Mouse (Mus musculus) kidney, adult 18-20 months (tissue): Measurements from ENCODE around the gene Med17.
"Not testable (repeated sequence)": the region's sequence is repeated elsewhere in the genome, so short reads cannot be mapped to it uniquely, and the experiment has no call there.

ENCODE experiments used
- DNase-seq: peaks from one replicate; pipeline ENCODE4 v3.0.0; 2021

Med17 gene

GRCm38 (mm10) chr9:15279649-15280490 is at the start of gene Med17:
TSS of gene Med17 (minus strand) at chr9:15279931.
- peak; percentile 93 for DNase-seq

DNA sequence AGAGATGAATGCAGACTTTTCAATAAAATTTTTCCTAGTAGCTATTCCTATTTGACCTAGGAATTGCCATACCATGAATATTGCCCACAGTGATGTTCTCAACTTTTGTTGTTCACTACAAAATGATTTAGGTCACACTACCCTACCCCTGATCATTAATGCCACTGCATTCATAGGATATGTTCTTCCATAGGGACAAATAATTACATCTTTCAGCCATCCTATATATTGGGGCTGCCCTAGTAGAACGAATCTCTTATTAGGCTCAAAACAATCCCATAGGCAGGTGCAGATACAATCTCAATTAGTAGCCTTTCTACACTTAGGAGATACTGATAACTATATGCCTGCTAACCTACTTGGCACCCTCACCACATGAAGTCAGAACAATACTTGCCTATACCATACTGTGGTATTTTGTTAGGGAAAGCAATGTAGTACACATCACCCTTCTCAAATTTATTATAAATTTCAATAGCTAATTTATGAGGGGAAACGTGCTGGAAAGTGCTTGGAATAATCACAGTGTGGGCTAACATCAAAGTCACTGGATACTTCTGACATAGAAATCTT is 38.5 kb upstream of the Med17 start:
- no peak for DNase-seq

DNA sequence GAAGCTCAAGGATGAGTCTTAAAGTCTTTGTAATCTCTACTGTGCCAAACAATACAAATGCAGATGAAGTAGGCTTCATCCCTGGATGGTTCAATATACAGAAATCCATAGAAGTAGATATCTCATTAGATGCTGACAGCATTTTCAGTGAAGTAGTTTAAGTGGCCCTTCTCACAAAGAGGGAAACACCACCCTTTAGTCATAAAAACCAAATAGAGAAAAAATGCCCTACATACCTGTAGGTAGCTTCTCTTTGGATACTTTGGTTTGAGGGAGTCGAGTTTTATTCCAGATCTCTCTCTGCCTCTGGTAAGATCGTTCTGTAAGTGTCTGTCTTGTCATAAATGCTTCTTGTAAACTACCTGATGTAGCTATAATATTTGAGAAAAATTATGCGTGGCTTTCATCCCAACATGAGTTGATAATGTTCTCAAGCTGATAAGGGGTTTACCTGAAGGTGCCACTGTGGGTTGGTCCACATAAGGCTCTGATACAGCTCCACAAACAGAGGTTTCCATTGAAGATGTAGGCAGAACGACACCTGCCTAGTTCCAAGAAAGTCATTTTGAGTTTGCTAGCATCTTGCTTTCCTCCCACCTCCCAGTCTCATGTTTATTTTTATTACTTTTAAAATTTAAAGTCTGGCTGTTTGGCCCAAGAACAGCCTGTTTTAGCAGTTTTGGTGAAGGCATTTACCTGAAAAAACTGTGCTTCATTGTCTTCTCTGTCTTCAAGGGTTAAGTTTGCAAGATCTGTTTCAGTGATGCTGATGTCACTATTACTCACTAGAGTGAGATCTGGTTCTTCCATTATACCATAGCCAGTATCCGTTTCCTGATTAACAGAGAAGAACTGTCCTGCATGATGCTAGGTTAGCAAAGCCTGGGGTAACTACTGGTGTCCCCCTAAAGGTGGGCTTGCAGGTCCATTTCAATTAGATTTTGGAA is 37.8 kb upstream of the Med17 start:
- no peak for DNase-seq

- not testable (repeated sequence) for DNase-seq
Measured at GRCm38 (mm10) chr9:15316296-15316695, 36.6 kb upstream of the Med17 start.

DNA sequence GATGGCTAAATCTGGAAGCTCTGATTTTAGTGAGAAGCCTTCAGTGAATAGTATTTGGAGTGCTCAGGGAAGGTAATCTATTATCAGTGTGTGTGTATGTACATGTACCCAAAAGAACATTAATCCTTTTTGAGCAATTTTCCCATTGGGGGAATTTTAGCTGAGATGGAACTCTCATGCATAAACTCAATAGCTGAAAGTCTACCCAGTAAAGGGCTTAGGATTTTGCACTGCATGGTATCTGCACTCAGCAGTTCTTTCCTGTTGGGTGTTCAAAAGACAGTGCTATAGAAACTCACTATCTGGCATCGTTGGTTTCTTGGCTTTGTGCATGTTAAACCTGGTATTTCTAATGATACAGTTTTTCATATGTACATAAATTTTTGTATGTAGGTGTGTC is 34.9 kb upstream of the Med17 start:
- no peak for DNase-seq

- no peak for DNase-seq
Measured at GRCm38 (mm10) chr9:15313633-15314032, 33.9 kb upstream of the Med17 start.

GRCm38 (mm10) chr9:15312054-15312735 is 32.5 kb upstream of the Med17 start:
- DNase-seq: no peak

- no peak for DNase-seq
Measured at GRCm38 (mm10) chr9:15310179-15310578, 30.4 kb upstream of the Med17 start.

DNA sequence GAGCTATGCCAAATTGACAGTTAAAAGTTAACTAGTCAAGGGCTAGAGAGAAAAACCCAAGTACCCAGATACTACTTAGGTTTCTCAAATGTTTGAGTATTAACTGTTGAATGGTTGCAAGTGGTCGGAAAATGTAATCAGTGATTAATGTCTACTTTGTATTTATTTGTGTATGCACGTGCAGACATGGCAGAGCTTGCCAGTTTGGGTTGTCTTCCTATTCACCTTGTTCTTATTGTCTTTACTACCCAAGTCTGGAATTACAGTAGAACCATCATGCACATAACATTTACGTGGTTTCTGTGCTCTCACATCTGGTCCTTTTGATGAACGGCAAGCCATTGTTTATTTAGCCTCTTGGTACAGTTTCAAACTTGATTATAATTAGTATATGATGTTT is 29.7 kb upstream of the Med17 start:
- no peak for DNase-seq

DNA sequence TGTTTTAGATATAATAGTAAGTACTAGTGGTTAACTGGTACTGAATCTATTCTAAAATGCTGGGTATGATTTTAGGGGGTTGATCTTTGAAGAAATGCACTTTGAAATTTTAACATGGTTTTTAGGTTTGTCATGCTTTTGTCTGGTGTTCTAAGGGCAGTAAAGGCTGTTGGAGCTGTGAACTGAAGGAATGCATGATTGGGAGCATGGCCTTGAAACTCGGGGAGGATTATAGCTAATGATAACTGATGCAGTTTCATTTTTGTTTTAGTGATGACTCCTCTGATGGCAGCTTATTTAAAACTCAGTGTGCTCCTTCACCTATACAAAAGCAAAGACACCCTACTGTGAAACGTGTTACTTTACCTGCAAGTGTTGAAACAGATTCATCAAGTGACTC is 28.5 kb upstream of the Med17 start:
- DNase-seq: no peak

GRCm38 (mm10) chr9:15307257-15307656 is 27.5 kb upstream of the Med17 start:
- no peak for DNase-seq

GRCm38 (mm10) chr9:15306398-15307119 is 26.8 kb upstream of the Med17 start, which contains the start of gene 4931406C07Rik:
TSS of gene 4931406C07Rik (minus strand) at chr9:15306448.
- DNase-seq: no peak

- DNase-seq: peak; percentile 99
Measured at GRCm38 (mm10) chr9:15305503-15306397, 26.0 kb upstream of the Med17 start, which contains the start of gene Taf1d. TSS of gene Taf1d (plus strand) at chr9:15306214.

DNA sequence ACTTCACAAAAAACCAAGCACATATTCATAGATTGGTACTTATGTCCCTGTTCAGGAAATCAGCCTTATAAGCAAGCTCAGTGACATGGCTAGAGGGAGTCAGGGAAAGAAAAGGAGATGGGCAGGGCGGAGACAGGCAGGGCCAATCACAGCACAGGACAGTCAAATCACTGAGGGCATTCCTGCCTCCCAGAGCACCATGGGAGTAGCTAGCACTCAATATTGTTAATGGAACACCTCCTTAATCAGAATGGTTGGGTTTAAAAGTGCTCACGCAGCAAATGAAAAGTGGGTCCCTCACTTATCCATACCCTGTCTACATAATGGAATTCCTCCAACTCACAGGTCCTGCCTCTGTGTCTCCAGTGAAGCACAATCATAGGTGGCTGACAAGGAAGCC is 23.1 kb upstream of the Med17 start:
- DNase-seq: peak; percentile 61

DNA sequence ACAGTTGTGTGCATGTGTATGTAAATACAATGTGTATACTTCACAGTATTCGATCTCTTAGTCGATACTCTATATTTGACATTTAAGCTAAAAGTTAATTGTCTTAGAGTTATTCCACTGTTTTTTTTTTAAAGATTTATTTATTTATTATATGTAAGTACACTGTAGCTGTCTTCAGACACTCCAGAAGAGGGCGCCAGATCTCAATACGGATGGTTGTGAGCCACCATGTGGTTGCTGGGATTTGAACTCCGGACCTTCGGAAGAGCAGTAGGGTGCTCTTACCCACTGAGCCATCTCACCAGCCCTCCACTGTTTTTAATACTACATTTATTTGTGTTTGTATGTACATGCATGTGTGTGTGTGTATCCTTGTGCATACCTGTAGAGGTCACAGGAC is 22.3 kb upstream of the Med17 start:
- not testable (repeated sequence) for DNase-seq

- DNase-seq: peak; percentile 78
Measured at GRCm38 (mm10) chr9:15301399-15301798, 21.7 kb upstream of the Med17 start.

GRCm38 (mm10) chr9:15300056-15300455 is 20.3 kb upstream of the Med17 start:
- no peak for DNase-seq

DNA sequence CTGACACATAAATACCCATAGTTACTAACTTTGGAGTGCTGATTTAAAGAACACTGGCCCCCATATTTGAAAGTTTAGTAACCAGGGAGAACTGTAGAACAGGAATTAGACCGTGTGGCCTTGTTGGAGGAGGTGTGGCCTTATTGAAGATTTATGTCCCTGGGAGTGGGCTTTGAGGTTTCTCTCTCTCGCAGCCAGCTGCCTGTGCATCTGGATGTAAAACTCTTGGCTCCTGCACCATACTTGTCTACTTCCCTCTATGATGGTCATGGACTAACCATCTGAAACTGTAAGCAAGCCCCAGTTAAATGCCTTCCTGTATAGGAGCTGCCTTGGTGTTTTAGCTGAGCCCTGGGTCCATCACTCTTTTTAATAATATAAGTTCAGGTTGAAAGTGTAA is 18.7 kb upstream of the Med17 start:
- no peak for DNase-seq

GRCm38 (mm10) chr9:15297112-15297511 is 17.4 kb upstream of the Med17 start:
- DNase-seq: no peak

DNA sequence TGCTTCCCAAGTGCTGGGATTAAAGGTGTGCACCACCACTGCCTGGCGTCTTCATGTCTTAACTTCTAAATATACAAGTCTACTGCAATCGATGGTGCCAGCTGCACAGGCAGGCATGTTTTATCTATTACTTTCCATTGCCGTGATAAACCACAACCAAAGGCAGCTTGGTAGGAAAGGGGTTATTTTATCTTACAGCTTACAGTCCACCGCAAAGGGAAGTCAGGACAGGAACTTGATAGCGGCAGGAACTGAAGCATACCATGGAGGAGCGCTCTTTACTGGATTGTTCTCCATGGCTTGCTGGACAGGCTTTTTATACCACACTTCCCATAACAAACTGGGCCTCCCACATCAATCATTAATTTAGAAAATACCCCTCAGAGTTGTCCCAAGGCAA is 9.5 kb upstream of the Med17 start:
- DNase-seq: no peak

- DNase-seq: no peak
Measured at GRCm38 (mm10) chr9:15288402-15288801, 8.7 kb upstream of the Med17 start.
